Mouse (Mus musculus) right cerebral cortex, postnatal 25 days (tissue): ENCODE results near the gene Ugt1a1.
A peak's percentile ranks its signal among the peaks of the same experiment; 100 is the strongest.

Experiments
- DNase-seq: peaks from one replicate; pipeline ENCODE4 v3.0.0; 2022

Gene Ugt1a1

DNA sequence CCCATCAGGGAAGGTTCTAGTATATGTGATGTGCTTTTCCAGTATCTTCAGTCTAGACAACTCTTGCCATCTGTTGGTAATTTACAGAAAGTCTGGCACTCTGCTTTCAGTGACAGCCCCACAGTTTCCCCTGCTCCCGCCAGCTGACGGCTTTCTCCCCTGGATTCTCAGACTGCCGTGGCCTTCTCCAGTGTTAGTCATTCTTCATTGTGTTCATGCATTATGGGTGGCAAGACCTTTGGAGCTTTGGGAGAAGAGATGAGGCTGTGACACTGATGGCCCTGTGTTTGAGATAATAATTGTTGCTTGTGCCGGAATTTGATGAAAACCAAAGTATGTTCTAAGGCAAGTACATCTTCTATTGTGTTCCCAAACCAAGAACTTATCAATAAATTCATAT lies 6.8 kb downstream of the Ugt1a1 start:
- DNase-seq = no peak

DNA sequence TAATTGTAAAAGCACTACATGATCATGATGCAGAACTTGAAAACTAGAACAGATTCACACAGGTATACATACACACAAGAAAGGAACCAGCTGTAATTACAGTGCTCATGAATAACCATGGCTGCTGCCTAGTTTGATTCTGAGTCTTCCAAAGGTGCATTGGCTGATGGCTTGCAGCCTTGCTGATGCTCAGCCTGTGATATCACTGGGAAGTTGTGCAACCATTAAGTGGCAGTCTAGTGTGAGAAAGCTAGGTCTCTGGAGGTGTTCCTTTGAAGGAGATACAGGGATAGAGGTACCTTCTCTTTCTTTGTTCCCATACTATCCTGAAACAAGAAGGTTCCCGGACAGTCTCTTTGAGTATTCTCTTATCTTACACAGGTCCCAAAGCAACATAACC lies 7.3 kb downstream of the Ugt1a1 start:
- DNase-seq = no peak

DNA sequence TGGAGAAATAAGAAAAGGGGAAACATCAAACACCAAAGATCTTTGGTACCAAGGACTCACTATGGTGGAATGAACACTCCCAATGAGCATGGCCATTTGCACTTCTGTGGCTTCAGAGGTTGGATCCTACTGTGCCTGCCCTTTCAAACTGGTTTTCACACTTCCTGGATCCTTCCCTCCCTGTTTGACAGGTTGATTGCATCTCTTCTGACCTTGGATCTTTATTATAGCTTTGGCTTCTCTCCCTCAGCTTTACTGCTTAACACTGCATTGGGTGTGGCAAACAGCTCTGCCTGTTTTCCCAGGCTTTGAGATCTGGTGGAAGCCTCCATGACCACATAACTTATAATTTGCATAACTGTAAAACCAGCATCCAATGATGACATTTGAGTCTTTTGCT lies 8.6 kb downstream of the Ugt1a1 start:
- peak; percentile 5 for DNase-seq

DNA sequence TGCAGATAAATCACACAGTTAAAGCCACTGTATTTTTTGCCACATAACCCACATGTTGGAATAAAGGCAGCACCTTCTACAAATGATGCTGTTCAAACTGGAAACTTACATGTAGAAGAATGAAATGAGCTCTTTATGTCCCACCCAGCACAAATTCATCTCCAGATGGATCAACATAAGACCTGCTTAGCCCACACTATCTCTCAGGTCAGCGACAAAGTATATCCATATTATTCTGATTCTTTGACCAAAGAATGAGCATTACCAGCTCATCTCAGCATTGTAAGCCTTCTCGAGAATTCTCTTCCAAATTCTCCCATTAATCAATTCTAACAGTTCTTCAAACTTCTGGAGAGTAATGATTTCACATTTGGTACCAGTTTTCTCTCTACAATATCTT lies 10.5 kb downstream of the Ugt1a1 start:
- DNase-seq = no peak

DNA sequence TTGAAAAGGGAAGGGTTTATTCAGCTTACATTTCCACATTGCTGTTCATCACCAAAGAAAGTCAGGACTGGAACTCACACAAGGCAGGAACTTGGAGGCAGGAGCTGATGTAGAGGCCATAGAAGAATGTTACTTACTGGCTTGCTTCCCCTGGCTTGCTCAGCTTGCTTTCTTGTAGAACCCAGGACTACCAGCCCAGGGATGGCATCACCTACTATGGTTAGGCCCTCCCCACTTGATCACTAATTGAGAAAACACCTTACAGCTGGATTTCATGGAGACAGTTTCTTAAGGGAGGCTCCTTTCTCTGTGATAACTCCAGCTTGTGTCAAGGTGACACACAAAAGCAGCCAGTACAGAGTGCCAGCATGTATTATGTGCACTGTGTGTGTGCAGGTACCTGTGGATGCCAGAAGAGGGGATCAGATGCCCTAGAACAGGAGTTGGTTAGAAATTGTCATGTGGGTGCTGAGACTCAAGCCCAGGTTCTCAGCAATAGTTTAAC lies 11.3 kb downstream of the Ugt1a1 start:
- peak; percentile 4 for DNase-seq

DNA sequence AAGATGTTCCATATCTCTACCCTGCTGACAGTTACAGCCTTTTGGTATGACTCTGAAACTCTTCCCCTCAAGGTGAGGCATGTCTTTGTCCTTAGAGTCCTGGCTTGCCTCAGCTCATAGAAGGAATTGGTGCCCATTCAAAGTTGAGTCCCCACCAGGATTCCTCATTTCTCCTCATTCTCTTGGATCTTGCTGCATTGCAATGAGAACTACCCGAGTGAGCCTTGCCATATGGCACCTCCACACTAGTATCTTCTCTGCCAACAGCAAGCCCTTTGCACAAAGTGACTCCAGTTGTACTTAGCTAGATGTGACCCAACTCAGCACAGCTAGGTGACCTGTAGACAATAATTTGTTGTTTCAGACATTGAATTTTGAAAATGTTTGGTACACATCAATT lies 11.8 kb downstream of the Ugt1a1 start:
- DNase-seq = peak; percentile 3

DNA sequence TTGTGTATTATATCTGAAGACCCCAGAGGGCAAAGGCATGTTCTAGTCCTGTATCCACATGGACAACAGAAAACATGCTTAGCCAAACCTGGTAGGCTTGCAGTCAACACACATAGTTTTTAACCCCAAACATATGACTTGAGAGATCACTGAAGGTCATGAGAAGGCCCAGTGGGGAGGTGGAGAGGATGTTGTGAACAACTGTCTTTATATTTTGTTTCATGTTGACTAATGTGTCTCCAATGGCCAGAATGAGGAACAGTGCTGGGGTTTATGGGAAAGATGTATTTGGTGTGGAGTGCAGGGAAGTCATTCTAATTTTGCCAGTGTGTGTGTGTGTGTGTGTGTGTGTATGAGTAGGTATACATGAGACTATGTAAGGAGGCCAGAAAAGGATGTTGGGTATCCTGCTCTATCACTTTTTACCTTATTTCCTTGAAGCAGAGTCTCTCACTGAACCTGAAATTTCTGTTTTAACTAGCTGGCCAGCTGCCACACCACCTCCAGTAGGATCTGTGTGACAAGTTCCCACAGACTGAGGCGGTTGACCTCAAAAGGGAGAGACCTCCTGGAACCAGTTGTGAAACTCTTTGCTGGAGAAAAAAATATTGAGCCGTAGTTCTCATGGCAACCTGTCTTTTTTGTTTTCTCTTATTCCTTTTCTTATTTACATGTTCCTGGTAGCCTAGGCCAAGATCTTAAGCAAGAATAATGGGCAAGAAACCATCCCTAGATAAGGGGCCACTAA lies 12.4 kb downstream of the Ugt1a1 start:
- DNase-seq = peak; percentile 3

DNA sequence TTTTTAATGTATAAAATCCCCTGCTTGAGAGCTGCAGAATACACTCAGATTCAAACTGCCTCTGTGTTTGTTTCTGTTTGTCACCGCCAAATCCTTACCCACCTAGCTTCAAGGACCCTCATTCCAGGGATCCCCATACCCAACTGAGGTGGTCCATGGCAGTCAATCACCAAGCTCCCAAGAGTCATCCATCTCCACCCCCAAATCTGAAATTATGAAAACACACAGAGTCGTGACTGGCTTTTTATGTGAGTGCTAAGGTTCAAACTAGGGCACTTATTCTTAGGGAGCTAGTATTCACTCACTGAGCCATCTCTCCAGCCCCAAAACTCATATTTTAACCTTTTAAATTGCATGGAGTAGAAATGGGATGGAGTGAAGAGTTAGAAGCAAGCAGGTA lies 13.5 kb downstream of the Ugt1a1 start:
- DNase-seq = peak; percentile 2

DNA sequence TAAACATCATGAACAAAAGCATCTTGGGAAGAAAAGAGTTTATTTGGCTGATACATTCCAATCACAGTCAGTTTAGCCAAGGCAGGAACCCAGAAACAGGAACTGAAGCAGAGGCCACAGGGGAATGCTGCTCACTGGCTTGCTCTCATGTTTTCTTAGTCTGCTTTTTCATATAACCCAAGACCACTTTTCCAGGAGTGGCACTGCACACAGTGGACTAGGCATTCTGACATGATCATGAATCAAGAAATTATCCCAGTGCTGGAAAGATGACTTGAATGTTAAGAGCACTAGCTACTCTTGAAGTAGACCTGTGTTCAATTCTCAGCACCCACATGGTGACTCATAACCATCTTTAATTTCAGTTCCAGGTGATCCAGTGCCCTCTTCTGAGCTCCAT lies 14.0 kb downstream of the Ugt1a1 start:
- peak; percentile 2 for DNase-seq

DNA sequence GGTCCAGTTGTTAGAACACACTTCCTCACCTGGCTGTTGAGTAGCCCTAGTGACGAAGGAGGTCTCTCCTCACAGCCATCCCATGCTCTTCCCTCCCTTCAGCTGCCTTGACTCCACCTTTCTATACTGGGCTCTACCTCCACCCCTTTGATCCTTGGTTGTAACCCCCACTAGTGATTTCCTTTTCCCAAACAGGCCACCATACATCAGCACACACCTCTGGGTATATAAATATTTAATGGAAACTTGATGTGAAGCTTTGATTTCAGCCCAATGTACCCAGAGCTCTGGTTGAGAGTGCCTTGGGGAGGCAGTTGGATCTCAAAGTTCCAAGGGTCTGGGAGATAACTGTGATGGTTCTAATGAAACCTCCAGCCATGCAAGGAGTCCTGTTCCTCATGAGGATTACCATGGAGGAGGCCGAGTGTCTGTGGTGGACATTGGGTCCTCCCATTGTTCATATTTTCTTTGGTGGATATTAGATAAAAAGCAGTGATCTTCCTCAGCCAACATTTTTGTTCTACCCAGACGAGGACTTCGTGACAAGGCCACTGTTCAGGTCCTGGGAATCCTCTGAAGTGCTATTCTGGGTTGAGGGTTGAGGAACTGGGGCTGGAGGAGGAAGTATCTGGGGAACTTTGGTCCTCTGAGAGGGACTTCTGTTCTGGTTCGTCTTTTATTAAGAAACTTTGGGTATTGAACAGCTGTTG lies 15.1 kb downstream of the Ugt1a1 start, which contains the start of gene Mroh2a:
Gene Mroh2a (plus strand): TSS at position 317 of the 710 bp plus-strand sequence.
- peak; percentile 24 for DNase-seq

DNA sequence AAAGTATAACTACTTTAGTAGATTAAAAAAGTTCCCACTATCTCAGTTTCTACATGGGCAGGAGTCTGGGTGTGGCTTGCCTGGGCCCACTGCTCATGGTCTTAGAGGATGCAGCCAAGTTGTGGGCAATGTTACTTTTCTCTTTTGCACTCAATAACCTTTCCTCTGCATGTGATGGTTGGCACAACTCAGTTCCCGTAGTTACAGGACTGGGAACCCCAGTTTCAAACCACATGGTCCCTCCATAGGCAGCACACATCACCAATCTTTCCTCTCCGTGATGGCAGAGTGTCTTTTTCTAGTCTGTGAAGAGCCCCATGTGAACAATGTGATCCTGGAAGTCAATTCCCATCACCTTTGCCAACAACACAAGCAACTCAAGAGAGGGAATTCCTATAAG lies 15.7 kb downstream of the Ugt1a1 start:
- DNase-seq = peak; percentile 4

DNA sequence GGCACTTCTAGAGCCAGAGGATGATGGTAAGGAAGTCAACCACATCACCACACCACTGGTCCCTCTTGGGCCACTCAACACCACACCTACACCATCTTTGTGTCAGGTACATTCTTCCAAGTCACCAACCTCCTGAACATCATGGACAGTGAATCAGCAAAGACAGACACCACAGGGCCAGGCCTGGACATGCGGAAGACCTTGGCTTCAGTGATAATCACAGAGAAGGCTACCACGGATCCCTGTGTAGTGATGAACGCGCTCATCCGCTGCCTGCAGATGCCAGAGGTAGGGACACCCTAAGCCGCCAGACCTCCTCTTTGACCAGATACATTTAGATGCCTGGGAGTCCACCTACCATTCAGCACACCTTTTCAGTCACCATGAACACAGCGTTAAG lies 16.4 kb downstream of the Ugt1a1 start:
- peak; percentile 13 for DNase-seq

DNA sequence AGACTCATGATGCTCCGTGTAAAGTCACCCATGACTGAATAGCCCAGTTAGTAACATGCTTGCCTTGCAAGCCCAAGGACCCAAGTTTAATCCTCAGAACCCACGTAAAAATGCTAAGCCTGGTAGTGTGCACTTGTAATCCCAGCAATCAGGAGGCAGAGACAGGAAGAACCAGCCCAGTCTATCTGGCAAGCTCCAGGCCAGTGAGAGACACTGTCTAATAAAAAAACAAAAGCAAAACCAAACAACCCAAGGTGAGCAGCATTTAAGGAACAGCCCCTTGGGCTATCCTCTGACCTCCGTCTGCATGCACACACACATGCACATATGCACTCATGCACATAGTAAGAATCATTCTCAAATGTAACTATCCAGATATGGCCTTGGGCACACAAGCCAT lies 17.8 kb downstream of the Ugt1a1 start:
- peak; percentile 4 for DNase-seq

DNA sequence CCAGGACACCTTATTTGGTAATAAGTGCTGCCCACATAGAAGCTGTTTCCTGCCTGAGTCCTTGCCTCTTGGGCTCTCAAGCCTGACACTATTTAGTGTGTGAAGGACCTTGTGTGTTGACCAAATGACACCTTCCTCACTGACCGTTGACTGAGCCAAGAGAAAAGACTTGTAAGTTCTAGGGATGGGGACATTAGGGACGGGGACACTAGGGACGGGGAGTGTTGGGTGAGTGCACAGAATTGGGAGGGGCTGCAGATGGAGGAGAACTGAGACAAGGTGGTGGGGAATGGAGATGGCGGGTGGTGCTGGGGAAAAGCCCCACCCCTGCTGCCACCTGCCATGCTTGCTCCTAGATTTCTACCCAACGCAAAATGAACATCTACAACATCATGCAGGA lies 18.2 kb downstream of the Ugt1a1 start:
- DNase-seq = peak; percentile 20

DNA sequence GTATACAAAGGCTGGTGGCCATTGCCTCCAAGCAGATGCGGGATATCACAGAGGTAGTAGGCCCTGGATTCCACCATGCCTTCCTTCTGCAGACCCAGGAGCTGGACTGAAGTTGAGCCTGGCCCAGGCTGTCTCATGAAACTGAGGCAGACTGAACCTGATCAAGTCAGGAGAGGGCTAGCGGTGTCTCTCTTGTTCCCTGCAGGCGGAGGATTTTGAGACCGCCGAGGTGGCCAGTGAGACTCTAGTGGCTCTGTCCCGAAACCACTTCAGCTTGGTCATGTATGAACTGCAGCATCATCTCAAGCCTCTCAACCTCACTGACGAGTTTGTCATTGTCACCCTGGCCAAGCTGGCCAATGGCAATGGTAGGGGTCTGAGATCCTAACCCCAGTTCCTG lies 18.7 kb downstream of the Ugt1a1 start:
- DNase-seq = peak; percentile 6

DNA sequence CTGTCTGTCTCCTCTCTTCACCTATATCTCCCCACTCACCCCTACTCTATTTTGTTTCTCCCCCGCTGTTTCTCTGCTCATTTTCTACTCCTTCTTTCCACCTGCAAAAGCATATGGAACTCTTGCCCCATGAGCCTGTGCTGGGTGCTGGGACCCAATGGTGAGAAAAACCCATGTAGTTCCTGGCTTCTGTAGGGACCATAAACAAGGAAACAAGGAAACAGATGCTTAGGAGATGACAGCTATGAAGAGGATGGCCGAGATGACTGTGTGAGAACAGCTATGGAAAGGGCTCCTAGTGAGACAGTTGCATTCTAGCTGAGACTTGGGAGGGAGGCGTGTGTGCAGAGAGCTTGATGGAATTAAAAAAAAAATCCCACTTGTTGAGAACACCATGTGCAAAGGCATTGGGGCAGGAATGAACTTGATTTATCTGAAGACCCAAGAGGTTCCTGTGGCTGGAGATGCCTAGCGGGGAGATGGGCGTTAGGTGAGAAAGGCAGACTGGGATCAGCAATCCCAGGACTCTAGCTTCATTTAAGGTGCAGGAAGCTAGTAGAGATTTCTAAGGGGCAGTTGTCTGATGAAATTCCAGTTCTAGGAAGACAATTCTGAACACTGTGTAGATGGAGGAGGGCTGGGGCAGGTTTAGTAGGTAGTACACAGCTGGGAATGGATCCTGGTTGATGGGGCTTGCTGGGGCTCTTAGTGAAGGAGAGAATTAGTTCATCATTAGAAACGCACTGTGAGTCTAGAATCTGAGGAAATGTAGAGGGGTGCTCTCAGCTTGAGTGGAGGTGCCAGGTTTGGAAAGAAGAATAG lies 19.4 kb downstream of the Ugt1a1 start:
- DNase-seq = peak; percentile 4

DNA sequence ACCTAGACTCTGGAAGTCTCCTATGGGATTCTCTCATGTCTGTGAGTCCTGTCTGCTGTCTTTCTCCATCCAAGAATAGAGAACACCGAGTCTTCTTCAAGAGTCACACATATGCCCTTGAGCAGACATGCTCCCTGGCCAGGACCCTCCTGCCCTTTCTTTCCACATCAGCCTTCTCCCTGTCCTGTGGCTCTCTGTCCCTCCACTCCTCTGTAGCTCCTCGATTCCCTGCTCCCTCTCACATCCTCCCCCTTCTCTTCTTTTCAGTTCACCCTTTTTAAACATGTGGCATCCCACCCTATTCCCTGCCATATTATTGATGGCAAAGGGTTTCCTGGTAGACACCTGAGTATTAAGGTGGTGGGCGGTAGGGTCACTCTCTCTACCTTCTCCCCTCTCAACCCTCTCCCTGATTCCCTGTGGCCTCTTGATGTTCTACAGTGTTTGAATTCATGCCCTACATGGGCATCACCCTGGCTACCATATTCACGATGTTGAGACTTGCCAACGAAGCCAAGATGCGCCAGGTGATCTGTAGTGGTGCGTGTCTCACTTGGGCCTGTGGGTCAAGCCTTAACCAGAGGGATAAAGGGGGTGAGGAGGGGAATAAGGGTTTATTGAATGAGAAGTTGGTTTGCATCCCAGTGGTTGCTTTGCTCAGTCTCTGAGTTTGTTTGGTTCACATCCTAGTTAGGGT lies 20.2 kb downstream of the Ugt1a1 start:
- no peak for DNase-seq

DNA sequence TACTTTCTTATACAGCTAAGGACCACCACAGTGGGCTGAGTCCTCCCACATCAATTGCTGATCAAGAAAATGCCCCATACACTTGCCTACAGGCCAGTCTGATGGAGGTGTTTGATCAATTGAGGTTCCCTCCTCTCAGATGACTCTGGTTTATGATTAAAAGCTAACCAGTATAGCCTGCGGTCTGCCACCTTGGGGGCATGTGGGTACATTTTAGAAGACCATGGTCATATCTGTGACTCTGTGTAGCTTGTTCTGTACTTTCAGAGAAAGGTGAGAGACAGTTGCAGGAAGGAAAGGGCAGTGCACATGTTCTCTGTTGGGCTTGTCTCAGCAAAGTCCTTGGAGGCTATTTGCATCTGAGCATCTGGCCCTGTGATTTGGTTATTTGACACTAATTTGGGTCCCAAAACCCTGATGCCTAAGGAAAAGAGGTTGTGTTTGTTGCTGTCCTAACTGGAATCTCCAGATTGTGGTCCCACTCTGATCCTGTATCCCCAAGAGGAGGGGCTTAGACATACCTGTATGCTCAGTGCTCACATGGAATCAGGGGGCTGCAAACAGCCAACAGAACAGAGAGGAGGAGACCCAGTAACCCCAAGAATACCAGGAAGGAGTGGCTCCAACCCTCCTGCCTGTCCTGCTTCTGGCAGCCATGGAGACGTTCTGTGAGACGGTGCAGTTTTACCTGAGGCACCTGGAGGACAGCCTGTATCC lies 21.1 kb downstream of the Ugt1a1 start:
- DNase-seq = no peak

DNA sequence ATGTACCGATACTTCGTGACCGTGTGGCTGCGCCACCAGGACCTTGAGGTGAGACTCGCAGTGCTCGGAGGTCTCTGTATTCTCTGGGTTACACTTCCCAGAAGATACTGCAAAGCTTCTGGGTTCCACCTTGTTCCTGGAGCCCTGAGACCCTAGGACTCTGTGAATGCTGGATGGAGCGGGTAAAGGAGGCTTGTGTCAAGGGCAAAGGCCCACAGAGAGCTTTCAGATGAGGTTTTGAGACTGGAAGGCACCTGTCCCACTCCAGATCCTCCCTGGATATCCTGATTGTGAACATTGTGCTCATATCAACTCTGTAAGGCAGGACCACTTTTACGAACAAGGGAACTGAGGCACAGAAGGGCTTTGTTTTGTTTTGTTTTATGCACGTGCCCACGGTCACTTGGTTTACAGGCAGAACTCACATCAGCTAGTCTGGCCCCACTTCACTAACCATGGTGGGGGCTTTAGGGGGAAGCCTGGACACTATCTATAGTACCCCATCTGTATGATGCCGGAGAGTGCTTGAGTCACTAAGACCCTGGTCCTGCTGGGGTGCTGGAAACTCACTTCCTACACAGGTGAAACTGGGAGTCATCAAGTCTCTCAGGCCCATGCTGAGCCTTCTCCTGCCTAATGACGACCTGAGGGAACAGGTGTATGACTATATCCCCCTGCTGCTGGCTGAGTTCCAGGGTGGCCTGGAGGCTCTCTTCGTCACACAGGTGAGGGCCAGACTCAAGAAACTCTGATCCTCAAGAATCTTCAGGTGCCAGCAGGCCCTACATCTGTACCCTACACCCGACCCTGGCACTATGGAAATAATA lies 21.9 kb downstream of the Ugt1a1 start:
- no peak for DNase-seq

DNA sequence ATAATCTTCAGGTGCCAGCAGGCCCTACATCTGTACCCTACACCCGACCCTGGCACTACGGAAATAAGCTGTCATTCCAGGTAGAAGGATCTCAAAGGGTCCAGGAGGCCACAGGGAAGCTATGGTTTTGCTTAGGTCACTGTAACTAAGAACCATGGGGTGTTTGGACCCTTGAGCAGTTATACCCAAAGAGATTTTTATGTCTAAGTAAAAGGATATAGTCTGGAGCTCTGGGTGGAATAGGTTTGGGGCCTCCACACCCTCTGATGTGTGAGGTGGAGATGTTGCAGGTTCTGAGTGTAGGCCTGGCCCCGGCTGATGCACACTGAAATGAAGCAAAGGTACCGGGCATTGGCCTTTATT lies 22.5 kb downstream of the Ugt1a1 start:
- DNase-seq = no peak

DNA sequence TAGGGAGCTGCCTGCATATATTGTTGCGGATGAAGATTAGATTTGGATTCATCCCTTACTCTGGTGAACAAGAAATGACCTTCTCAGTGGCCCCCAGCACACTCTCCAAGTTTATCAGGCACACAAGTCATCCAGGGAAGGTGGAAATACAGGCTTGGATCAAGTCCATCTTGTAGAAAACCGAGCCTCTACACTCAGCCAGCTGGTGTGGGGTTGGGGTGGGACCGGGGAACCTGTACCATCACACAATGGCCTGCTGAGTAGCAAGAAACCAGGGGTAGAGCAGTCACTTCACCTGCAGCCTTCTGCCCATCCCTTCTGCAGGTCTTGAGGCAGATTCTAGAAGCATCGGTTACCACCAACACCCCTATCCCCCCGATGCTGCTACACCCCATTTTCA lies 22.9 kb downstream of the Ugt1a1 start:
- DNase-seq = no peak
